Mouse (Mus musculus) frontal cortex, postnatal 25 days (tissue): ENCODE measurements at regions not wholly inside any gene's neighbourhood (a gene's known extent, or its start where the extent isn't known, plus 50 kb on each side); places are given as distances from the start of the nearest gene placed in this dataset.

Source experiments
- DNase-seq, 2 experiments: peaks; one replicate each; pipeline ENCODE4 v3.0.0; 2022; ENCODE audit warnings: low spot score in 2 of 2

DNA sequence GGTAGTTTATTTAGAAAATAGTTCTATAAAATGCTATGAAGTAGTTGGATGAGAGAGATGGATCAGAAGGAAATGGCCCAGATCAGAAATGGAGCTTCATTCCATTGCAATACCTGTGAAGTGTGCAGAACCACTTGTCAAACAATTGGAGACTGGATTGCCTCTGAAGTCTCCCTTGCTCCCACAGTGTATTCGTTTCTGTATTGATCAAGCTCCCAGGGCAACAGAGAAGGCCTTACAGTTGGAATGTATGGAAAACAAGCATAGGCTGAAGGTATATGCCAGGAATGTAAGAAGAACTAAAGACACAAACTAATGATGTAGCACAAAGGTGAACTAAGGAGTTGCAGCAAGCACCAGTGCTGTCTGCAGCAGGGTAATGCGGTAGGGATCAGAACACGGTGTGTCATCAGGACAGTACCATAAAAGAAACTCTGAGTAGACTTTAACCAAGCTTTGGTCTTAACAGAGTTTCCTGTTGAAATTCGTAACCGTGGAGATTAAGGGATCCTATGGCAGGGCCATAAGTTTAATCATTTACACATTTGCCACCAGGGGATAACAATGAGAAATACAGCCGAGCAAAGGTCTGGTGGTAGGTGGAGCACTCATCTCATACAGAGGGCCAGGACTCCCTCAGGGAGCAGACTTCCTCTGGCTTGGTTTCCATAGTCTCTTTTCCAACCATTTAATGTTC lies 732.9 kb upstream of the 2610301B20Rik start:
- no peak for DNase-seq

- DNase-seq = no peak
These were observed 724.4 kb upstream of the 2610301B20Rik start for GRCm38 (mm10) chr4:10149911-10150310.

DNA sequence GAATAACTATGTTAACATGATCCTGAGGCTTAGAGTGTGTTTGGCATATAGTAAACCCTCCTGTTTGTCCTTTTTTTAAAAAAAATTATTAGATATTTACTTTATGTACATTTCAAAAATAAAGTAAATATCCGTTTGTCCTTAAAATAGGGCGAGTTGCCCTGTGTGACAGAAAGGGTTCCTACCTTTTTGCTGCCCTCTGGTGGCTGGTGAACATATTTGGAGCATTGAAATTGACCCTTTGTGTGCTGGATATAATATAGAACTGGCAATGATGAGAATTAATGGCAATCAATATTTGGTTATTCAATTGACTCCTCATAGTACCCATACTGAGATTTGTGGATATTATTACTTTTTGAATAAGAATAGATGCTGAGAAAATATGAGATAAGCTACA lies 723.8 kb upstream of the 2610301B20Rik start:
- peak in 1 of 2 experiments; percentile 8 for DNase-seq

DNA sequence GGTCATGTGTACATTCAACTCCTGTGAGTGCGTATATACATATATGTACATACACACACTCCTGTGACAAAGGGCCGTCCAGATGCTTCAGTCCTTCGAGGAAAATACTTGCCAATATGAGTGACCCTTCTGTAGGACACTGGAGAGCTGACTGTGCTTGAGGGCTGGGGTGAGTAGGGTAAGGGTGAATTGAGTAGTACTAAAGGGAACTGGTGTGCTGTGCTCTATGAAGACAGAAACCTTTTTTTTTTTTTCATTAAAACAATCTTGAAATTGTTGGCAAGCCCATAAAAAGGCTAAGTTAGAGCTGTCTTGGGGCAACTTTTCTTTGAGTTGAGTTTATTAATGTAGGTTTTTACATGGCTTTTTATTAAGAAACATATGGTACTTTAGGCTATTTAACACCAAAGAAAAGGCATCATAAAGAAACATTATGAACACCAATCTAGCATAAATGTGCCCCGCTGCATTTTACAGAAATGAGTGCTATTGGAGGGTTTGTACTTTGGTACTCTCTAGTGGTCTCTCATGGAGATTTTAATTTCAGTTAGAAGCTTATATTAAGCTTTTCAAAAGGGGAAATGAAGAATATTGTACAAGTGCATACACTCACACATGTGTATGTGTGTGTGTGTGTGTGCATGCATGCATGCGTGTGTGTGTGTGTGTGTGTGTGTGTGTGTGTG lies 718.5 kb upstream of the 2610301B20Rik start:
- no peak for DNase-seq

DNA sequence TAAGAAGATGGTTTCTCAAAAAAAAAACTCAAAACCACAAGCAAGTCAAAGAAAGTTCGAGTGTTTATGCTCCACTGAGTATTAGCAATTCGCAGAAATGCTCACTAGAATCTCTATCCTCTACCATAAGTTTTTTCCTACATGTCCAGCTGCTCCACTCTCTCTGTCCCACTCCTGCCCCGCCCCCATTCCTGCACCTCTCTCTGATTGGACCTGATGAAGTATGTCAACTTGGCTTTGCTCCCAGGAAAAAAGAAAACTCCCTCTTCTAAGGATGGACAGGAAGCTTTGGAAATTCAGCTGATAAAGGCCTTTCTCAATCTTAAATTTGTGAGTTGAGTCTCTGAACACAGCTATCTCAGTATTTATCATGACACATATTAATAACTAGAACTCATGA lies 684.4 kb upstream of the 2610301B20Rik start:
- no peak for DNase-seq

DNA sequence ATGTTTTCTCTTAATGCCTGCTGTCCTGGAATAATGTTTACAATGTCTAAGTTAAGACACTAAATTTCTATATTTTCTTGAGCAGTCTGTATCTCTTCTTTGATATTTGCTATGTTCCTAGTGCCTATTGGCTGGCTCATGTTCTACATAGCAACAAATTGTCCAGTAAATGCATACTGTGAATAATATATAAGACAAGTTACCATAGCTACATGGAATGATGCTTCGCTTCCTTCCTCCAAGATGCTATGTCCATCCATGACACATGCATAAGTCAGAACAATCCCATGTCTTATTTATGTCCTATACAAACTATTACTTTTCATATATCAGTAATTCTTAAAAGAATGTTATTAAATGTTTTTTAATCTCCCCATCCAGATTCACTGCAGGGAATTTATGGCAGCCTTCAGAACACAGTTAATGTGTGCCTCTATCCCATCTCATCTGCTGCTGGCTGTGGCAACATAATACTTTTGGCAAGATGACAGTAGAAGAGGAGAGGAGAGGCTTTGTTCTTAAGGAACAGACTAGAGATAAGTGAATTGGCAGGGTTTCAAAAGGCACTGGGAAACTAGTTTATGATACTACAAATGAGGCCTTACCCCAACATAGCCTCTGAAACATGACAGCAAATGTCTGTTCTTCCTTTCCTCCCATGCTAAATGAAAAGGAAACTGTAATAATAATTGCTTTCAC lies 676.9 kb upstream of the 2610301B20Rik start:
- DNase-seq = no peak

GRCm38 (mm10) chr4:10201835-10202234 lies 672.5 kb upstream of the 2610301B20Rik start:
- DNase-seq = no peak

DNA sequence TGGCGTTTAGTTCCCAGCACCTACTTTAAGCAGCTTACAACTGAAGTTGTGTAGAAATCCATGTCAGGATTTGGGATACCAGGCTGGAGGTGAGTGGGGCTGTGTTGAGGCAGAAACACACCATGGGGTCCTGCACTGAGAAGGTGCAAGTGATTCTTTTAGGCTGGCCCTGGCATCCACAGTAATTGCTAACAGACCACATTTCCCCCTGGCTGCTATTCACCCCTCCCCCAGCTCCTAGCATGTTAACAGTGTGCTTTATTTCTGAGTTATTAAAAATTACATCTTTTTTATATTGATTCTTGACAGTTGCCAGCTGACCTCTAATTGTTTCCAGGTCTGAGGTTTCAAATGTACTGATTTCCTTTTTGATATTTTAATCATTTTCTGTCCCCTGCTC lies 670.1 kb upstream of the 2610301B20Rik start:
- no peak for DNase-seq

DNA sequence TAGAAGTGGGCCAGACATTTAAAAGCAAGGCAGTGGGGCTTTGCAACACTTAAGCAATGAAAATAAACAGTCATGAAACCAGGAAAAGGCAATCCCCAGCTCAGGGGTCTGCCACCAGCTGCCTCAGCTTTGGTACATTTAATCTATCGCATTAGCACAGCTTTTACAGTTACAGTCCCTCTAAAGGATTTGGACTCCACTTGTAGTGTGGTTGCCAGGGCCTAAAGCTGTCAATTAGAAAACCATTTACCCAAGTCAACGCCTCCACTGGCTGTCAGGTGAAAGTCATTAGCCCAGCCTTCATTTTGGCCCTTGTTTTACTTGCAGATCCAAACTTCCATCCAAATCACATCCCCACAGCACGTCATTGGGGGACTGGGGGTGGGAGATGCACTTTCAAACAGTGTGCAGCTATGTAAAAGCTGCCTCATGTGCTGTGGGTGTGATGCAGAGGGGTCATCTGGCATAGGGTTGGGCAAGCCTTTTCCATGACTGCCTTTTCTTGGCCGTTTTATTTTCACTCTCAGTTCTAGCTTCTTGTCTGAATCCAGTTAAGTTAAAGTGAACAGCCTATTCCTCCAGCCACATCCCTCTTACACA lies 664.9 kb upstream of the 2610301B20Rik start:
- DNase-seq = no peak

GRCm38 (mm10) chr4:10211303-10211702 lies 663.0 kb upstream of the 2610301B20Rik start:
- no peak for DNase-seq

- DNase-seq = no peak
These were observed 639.0 kb upstream of the 2610301B20Rik start for GRCm38 (mm10) chr4:10235324-10235723.

- DNase-seq = no peak
These were observed 632.2 kb upstream of the 2610301B20Rik start for GRCm38 (mm10) chr4:10242117-10242516.

DNA sequence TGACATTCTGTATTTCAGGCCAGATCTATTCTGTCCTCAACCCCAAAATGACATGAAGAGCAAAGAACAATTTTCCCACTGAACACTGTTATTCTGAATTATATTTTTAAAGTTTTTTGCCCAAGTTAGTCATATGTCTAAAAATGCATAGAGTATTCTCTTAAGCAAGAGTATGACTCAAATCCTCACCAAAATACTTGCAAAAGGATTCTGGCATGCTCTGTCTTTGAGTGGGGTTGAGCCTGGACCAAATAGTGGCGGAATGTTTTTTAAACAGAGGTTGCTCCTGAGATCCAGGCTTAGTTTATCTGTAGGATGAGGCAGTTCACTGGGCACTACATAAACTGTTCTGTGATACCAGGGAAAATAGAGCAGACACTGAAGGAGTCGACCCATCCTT lies 631.4 kb upstream of the 2610301B20Rik start:
- no peak for DNase-seq

- no peak for DNase-seq
These were observed 620.1 kb upstream of the 2610301B20Rik start for GRCm38 (mm10) chr4:10254029-10254690.

DNA sequence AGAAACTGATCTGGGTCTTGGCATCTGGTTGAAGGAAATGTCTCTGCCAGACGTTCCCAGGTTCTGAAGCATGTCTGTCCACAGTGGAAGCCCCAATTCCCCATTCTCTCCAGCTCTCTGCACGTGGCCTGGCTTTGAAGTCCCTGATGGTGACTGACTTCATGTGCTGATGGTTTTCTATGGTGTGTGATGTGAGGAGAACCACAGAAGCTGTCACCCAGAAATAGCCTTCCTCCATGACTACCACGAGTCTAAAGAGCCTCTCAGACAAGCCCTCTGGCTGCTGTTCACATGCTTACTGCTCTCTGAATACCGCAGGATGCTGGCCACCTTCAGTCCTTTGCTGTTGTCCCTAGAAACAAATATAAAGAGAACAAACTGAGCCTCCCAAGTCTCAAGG lies 616.8 kb upstream of the 2610301B20Rik start:
- DNase-seq = no peak

- no peak for DNase-seq
These were observed 613.9 kb upstream of the 2610301B20Rik start for GRCm38 (mm10) chr4:10260351-10260750.

DNA sequence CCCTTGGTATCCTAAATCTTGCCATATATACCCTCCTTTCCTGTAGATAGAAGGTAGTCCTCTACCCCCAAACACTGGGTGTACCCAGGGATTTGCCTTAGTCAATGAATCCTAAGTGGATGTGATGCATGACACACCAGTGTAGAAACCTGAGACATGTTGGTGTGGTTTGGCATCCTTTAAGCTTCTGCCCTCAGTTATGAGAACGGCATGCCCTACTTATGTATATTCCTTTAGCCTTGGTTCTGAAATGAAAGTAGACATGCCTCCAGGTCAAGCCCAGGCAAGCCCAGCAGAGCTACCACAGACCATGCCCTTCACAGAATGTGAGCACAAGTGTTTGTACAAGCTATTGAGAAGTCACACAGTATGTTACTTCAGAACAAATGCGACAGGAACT lies 608.4 kb upstream of the 2610301B20Rik start:
- no peak for DNase-seq

GRCm38 (mm10) chr4:10285562-10285961 lies 588.7 kb upstream of the 2610301B20Rik start:
- no peak for DNase-seq

DNA sequence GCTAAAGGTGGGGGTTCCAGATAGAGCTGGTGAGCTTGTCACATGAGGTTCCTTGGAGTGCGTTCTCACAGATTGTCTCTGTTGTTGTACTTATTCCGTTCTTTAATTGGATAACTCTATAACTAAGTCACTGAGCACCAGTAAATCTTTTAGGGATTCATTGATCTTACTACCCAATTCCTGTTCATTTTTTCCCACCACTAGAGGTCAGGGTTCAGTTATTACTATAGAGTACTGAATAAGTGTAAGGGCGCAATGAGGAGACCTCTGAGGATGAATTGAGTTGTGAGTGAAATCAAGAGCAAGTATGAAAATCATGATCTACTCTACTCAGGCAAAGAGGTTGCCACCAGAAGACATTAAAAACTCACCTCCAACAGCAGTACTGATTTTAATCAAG lies 584.0 kb upstream of the 2610301B20Rik start:
- DNase-seq = no peak

DNA sequence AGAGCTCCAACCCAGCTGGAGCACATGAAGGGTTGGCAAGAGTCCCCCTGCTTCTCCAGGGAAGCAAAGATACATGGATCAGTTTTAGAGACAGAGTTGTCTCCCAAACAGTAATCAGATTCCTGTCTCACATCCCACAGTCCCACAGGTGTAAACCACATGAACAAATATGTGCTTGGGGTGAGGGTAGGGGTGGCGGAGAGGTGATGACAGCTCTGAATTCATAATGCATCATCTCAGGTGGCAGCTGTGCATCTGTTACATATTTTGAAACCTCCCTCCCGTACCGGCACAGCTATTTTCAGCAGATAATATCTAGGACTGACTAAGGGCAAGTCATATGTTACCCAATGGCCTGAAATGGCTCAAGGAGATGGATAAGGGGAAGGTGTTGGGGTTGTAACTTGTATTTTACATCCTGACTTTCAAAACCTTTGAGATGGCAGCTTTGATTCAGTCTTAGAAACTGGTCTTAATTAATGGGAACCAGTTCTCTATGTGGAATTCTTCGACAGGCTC lies 579.2 kb upstream of the 2610301B20Rik start:
- no peak for DNase-seq

DNA sequence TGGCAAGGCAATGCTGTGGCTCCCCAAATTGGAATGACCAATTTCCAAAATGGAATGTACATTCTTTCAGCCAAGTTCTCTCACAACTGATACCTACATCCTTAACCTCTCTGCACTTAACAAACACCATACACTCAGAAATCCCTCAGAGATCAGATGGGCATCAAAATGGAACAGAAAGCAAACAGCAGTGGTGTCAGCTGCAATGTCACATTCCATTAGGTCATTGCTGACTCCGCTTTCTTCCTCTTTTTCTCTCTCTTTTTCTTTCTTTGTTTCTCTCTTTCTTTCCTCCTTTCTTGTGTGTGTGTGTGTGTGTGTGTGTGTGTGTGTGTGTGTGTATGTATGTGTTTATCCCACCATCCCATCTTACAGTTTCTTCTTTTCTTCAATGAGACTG lies 578.1 kb upstream of the 2610301B20Rik start:
- no peak for DNase-seq

DNA sequence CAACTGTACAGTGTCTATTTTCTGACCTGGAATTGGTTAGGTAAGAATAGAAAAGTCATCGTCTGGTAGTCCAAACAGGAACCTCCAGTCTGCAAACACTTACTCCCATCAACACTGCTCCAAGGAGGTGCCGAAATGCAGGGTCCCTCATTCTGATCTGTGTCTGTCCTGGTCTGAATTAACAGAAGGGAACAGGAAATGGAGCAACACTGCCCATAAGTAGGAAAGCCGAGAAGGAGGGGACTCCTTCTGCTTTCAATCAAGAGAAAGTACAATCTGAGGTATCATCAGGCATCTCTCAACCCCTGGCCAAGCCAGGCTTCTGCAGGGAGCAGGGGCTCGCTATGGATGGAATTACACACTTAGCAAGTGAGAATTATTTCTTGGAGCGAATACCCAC lies 562.4 kb upstream of the 2610301B20Rik start:
- DNase-seq = no peak
